Mouse (Mus musculus) liver, embryonic 14.5 days (tissue): ENCODE data around the gene Fcgrt. TPM values are rescaled to one million over a fixed set of nuclear protein-coding genes. Genes with fewer than 3 reads are reported as not detected.

Source experiments
- ATAC-seq: fragments of 200-750 bp; cut with Nextera tagmentation; 2 replicates; pipeline ENCODE4 v1.8.0; 2017; ENCODE audit warnings: moderate number of reproducible peaks, mild to moderate bottlenecking, moderate library complexity; ENCODE audit not compliant: insufficient read depth
- DNase-seq, 3 experiments: peaks; one replicate each; pipeline ENCODE4 v3.0.0-alpha.2; 2012 to 2013; ENCODE audit warnings: low read depth in 3 of 3, low spot score in 3 of 3
- H3K27ac ChIP-seq: fragments of 300-500 bp; sonication (generic); 2 replicates; pipeline ENCODE4 v1.5.1; 2014; ENCODE audit warnings: moderate library complexity, mild to moderate bottlenecking, control low read depth, inconsistent platforms
- H3K27me3 ChIP-seq: fragments of 300-500 bp; sonication (generic); 2 replicates; pipeline ENCODE4 v1.6.1; 2014; ENCODE audit warnings: mild to moderate bottlenecking, low read length, moderate library complexity; ENCODE audit not compliant: control insufficient read depth, insufficient read depth
- H3K36me3 ChIP-seq: fragments of 300-500 bp; sonication (generic); replicated peaks from 2 replicates; pipeline ENCODE4 v1.6.1; 2014; ENCODE audit warnings: low read depth; ENCODE audit not compliant: control insufficient read depth, insufficient read depth
- H3K4me1 ChIP-seq, 2 experiments: fragments of 200-500 bp in 1 of 2; fragments of 300-500 bp in 1 of 2; sonication (generic) in 1 of 2; replicated peaks; 2 replicates each; pipeline ENCODE4 v1.6.1; 2012 to 2014; ENCODE audit warnings: antibody characterized with exemption in 1 of 2, inconsistent platforms in 1 of 2, low read length in 1 of 2; ENCODE audit not compliant: control insufficient read depth in 2 of 2, insufficient read depth in 2 of 2
- H3K4me2 ChIP-seq: fragments of 300-500 bp; sonication (generic); 2 replicates; pipeline ENCODE4 v1.6.1; 2014; ENCODE audit warnings: low read depth, mild to moderate bottlenecking, control low read depth, moderate library complexity
- H3K4me3 ChIP-seq, 2 experiments: fragments of 200-500 bp in 1 of 2; fragments of 300-500 bp in 1 of 2; sonication (generic) in 1 of 2; 2 replicates each; pipeline ENCODE4 v1.5.1; 2012 to 2014; ENCODE audit warnings: low read depth in 2 of 2, low read length in 2 of 2, mild to moderate bottlenecking in 2 of 2, control low read depth in 1 of 2, inconsistent platforms in 1 of 2, moderate library complexity in 1 of 2; ENCODE audit not compliant: insufficient read depth in 1 of 2
- H3K9ac ChIP-seq: fragments of 300-500 bp; sonication (generic); replicated peaks from 2 replicates; pipeline ENCODE4 v1.6.1; 2014; ENCODE audit warnings: mild to moderate bottlenecking, control low read depth, moderate library complexity
- H3K9me3 ChIP-seq: fragments of 300-500 bp; sonication (generic); 2 replicates; pipeline ENCODE4 v1.6.1; 2016; ENCODE audit warnings: low read length, mixed read lengths; ENCODE audit not compliant: control insufficient read depth
- CTCF ChIP-seq: IDR thresholded peaks from 2 replicates; pipeline ENCODE4 v1.5.1; 2016; ENCODE audit warnings: antibody characterized with exemption, low read depth, control low read depth
- EP300 ChIP-seq: IDR thresholded peaks from 2 replicates; pipeline ENCODE4 v1.6.1; 2016; ENCODE audit warnings: antibody characterized with exemption, low read depth
- WGBS: fragments of 180-500 bp; shearing (Covaris S2); extraction: QIAGEN DNeasy Blood & Tissue Kit; methylation state at CpG from one replicate; pipeline ENCODE4 v1.1.7; 2014; ENCODE audit not compliant: insufficient replicate concordance; 5-methylcytosine and 5-hydroxymethylcytosine counted together
- polyA plus RNA-seq, 2 experiments: library from polyadenylated mRNA; depleted of rRNA in 1 of 2; stranded (reverse) in 1 of 2; unstranded in 1 of 2; fragments of >200 nt; fragmentation: Nextera tagmentation in 1 of 2; extraction: Ambion mirVana in 1 of 2; gene quantifications; 2 replicates each; pipeline versions ENCODE4 v1.2.1 to v1.2.3; 2012 to 2014

Gene Fcgrt
- polyA plus RNA-seq, 2 experiments, result 14.9 to 35.5 TPM

DNA sequence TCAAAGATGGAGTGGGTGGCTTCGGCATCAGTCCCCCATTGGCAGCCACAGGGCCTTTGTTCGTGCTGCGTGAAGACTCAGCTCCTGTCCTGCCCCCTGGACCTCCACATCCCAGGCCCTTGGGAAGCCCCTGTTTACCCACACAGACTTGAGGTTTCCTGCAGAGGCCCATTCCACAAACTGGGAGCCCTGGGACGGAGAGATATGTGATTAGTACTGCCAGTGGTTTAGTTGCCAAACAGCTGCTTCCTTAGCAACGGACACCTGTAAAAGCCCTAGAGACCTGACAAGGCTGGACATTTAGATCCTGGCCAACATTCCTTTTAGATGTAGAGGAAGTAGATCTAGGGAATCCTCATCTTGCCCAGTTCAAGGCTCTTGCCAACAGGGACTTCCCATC, 38.3 kb upstream of the Fcgrt start:
- Histone ChIP-seq H3K27me3 (no peaks in the 10 kb centered on the region), H3K9me3 (no peaks in the 10 kb centered on the region), H3K4me2 (no peak overlapping the region), H3K4me1 (peaks cover 12 to 24% of the 10 kb centered on the region in 2 experiments), H3K9ac (no peak overlapping the region), H3K27ac (no peak overlapping the region), H3K4me3 (no peak overlapping the region), H3K36me3 (no peaks in the 10 kb centered on the region)
- DNase-seq, result no peak
- TF ChIP-seq EP300 (no peak), CTCF (no peak)
- 73% methylated on average over 5 of the region's 5 CpGs for WGBS
- no peak for ATAC-seq

DNA sequence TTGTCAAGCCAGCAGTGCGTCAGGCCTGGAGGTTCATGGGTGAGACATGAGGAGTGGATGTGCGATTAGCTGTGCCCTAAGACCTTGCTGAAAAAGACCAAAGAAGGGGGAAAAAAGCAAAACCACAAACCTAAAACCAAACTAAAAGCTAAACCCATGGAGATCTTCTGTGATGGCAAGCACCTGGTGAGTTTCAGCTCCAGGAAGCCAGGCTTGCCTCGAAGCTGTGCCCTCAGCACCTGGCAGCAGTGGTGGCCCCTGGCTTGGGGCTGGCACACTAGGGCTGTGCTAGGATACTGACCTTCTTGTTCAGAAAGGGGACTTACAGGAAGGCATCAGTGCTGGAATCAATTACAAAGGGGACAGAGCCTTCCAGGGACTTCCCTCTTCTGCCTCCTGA, 37.7 kb upstream of the Fcgrt start:
- DNase-seq, result no peak

GRCm38 (mm10) chr7:45139904-45140723, 36.5 kb upstream of the Fcgrt start:
- H3K36me3 ChIP-seq, result no peaks in the 10 kb centered on the region
- H3K4me1 ChIP-seq, result peaks cover 13 to 34% of the 10 kb centered on the region in 2 experiments
- H3K9ac ChIP-seq, result no peak overlapping the region
- H3K27me3 ChIP-seq, result no peaks in the 10 kb centered on the region
- TF ChIP-seq CTCF (no peak), EP300 (no peak)
- ATAC-seq (no peak), DNase-seq (no peak)
- no peak overlapping the region for H3K27ac ChIP-seq
- H3K4me2 ChIP-seq, result no peak overlapping the region
- no peaks in the 10 kb centered on the region for H3K9me3 ChIP-seq
- H3K4me3 ChIP-seq, result no peak overlapping the region
- WGBS, result 62% methylated on average over 8 of the region's 8 CpGs

More for the DNA sequence above, 37.7 kb upstream of the Fcgrt start:
- TF ChIP-seq CTCF (no peak), EP300 (no peak)
- Histone ChIP-seq H3K27ac (no peak overlapping the region), H3K9ac (no peak overlapping the region), H3K9me3 (no peaks in the 10 kb centered on the region), H3K4me1 (peaks cover 12 to 28% of the 10 kb centered on the region in 2 experiments), H3K4me2 (no peak overlapping the region), H3K36me3 (no peaks in the 10 kb centered on the region), H3K4me3 (no peak overlapping the region), H3K27me3 (no peaks in the 10 kb centered on the region)
- 77% methylated on average over 3 of the region's 3 CpGs for WGBS
- ATAC-seq, result no peak

GRCm38 (mm10) chr7:45138403-45138802, 34.8 kb upstream of the Fcgrt start:
- H3K9ac ChIP-seq, result no peak overlapping the region
- H3K4me1 ChIP-seq, result peaks cover 20 to 42% of the 10 kb centered on the region in 2 experiments
- no peak overlapping the region for H3K4me2 ChIP-seq
- no peaks in the 10 kb centered on the region for H3K27me3 ChIP-seq
- no peaks in the 10 kb centered on the region for H3K36me3 ChIP-seq
- no peaks in the 10 kb centered on the region for H3K9me3 ChIP-seq
- ATAC-seq (no peak), DNase-seq (no peak)
- H3K27ac ChIP-seq, result no peak overlapping the region
- TF ChIP-seq EP300, result no peak
- TF ChIP-seq CTCF, result no peak
- WGBS, result 48% methylated on average over 1 of the region's 1 CpGs
- no peak overlapping the region for H3K4me3 ChIP-seq

DNA sequence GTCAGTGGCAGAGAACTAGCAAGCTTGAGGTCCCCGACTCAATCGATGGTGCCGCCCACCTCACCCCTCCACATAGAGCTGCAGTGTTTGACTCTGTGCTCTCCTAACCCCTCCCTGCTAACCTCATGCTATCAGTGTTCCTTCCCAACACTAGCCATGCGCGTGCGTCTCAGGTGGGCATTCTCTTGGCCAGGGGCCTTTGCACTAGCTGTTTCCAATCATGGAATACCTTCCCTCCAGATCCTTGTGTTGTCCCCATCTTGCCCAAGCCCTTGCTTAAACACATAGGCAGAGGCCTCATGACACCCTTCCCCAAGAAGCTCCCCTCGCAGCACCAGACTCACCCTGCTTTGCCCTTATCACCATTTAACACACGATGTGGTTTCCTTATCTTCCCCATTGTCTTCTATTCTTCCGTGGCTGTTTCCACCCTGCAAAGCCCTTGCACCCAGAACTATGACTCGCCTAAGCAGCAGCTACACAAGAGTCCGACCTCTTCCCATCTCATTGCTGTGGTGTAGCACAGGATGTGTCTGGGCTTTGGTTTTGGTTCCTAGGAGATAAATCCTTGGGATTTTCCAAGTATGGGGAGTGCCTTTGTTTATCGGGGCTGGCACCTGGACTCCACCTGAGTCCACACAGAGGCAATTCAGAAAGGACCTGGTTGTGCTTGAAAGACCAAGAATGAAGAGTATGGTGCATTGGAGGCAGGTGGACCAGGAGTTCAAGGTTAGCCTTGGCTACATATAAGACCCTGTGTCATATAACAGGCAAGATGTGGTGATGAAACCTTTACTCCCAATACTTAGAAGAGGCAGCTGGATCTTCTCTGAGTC, 33.7 kb upstream of the Fcgrt start:
- Histone ChIP-seq H3K27ac (peak overlapping the region; percentile 46), H3K4me3 (no peak overlapping the region)
- TF ChIP-seq CTCF (no peak), EP300 (peak; percentile 80)

More for the DNA sequence above, 33.7 kb upstream of the Fcgrt start:
- peak overlapping the region; percentile 67 for H3K4me2 ChIP-seq
- 8% methylated on average over 12 of the region's 12 CpGs for WGBS
- H3K4me1 ChIP-seq, result peaks cover 20 to 42% of the 10 kb centered on the region in 2 experiments
- H3K27me3 ChIP-seq, result no peaks in the 10 kb centered on the region
- DNase-seq (peak; percentile 69 to 71 (median 71)), ATAC-seq (peak; percentile 73)
- no peak overlapping the region for H3K9ac ChIP-seq
- H3K9me3 ChIP-seq, result no peaks in the 10 kb centered on the region
- H3K36me3 ChIP-seq, result no peaks in the 10 kb centered on the region
